In genomic region chr6:134078016-134078415, GRCm38 (mm10) we compare ENCODE assay signal across 30 mouse cellular contexts. TPM values are rescaled to one million over a fixed set of nuclear protein-coding genes. Genes with fewer than 3 reads are reported as not detected.
DNase-seq lines count a peak whose midpoint lies in the region; ATAC-seq lines count a peak whose summit lies in the region.
"Had no signal": no experiment of that assay in that cellular context is flagged by ENCODE, and none has a peak within 500 bp of the region (broad histone marks: within the 10 kb centered on the region; RNA-seq: fewer than 3 reads in every experiment).

No protein-coding gene starts in this region.

- H3K4me1 ChIP-seq in heart, embryonic 12.5 days (replicated peaks), result peaks cover 32% of the 10 kb centered on the region
- H3K4me1 ChIP-seq: forebrain, embryonic 10.5 days; forebrain, embryonic 15.5 days; intestine, embryonic 15.5 days; kidney, embryonic 15.5 days; limb, embryonic 13.5 days had no signal

- no peak for ATAC-seq in heart, embryonic 12.5 days (ENCODE audit: insufficient number of reproducible peaks, low FRiP score)
- ATAC-seq in megakaryocyte progenitor cell, adult 5-6 weeks (replicated peaks; ENCODE audit: poor library complexity), result 0 out of 2 replicates have a peak, but pooled peaks have one; percentile 9
- ATAC-seq: forebrain, embryonic 15.5 days; hindbrain, postnatal 0 days; intestine, embryonic 15.5 days; lung, postnatal 0 days; midbrain, embryonic 16.5 days had no signal

- H3K4me2 ChIP-seq in heart, embryonic 12.5 days, result no peak overlapping the region
- H3K4me2 ChIP-seq: embryonic facial prominence, embryonic 13.5 days; forebrain, embryonic 15.5 days; heart, embryonic 15.5 days; hindbrain, embryonic 12.5 days; intestine, embryonic 15.5 days; kidney, embryonic 15.5 days; limb, embryonic 13.5 days; liver, embryonic 13.5 days; midbrain, embryonic 11.5 days had no signal

- no peak overlapping the region for H3K9ac ChIP-seq in heart, embryonic 12.5 days
- H3K9ac ChIP-seq: embryonic facial prominence, embryonic 13.5 days; forebrain, embryonic 15.5 days; heart, embryonic 15.5 days; hindbrain, embryonic 12.5 days; intestine, embryonic 15.5 days; kidney, embryonic 15.5 days; limb, embryonic 13.5 days; liver, embryonic 13.5 days had no signal

- no peak overlapping the region for H3K4me3 ChIP-seq in heart, embryonic 12.5 days
- H3K4me3 ChIP-seq: embryonic facial prominence, embryonic 13.5 days; forebrain, embryonic 10.5 days; forebrain, embryonic 15.5 days; gastrocnemius, adult 2 months; heart, embryonic 15.5 days; hindbrain, embryonic 12.5 days; intestine, embryonic 15.5 days; kidney, embryonic 15.5 days; limb, embryonic 13.5 days; liver, embryonic 13.5 days had no signal

- DNase-seq in heart, adult 18-20 months, result peak; percentile 68 to 75
- DNase-seq in kidney, adult 9 months, result peak; percentile 26
- no peak for DNase-seq in kidney, postnatal 4 days
- DNase-seq in adipocyte (ENCODE audit: low spot score), result peak; percentile 34
- no peak for DNase-seq in urinary bladder, adult 2 months (ENCODE audit: low spot score)
- DNase-seq: adrenal gland, postnatal 14 days; cerebellum, adult 11-12 months; cerebellum, adult 9-11 months; embryo, embryonic 11 days; gastrocnemius, adult 2 months; gastrocnemius, postnatal 36 days; liver, embryonic 13.5 days; lung, adult 18-20 months; thymus, adult 2 months; thymus, postnatal 36 days had no signal

- H3K27ac ChIP-seq in heart, embryonic 12.5 days (ENCODE audit: poor library complexity, severe bottlenecking), result no peak overlapping the region
- H3K27ac ChIP-seq: embryonic facial prominence, embryonic 13.5 days; forebrain, embryonic 10.5 days; forebrain, embryonic 15.5 days; gastrocnemius, adult 2 months; heart, embryonic 15.5 days; hindbrain, embryonic 12.5 days; hindbrain, postnatal 0 days; intestine, embryonic 15.5 days; kidney, embryonic 15.5 days; limb, embryonic 13.5 days; liver, embryonic 13.5 days had no signal

- H3K36me3 ChIP-seq in heart, embryonic 12.5 days, result peaks cover 34% of the 10 kb centered on the region
- H3K36me3 ChIP-seq: heart, embryonic 15.5 days; hindbrain, embryonic 12.5 days; intestine, embryonic 15.5 days; liver, embryonic 13.5 days had no signal

- no peaks in the 10 kb centered on the region for H3K9me3 ChIP-seq in heart, embryonic 12.5 days (replicated peaks)
- H3K9me3 ChIP-seq: embryonic facial prominence, embryonic 13.5 days; forebrain, embryonic 10.5 days; forebrain, embryonic 15.5 days; G1E; heart, embryonic 15.5 days; hindbrain, embryonic 12.5 days; intestine, embryonic 15.5 days; kidney, embryonic 15.5 days; limb, embryonic 13.5 days; liver, embryonic 13.5 days had no signal

- 62% methylated on average over 6 of the region's 6 CpGs for WGBS in heart, embryonic 12.5 days

- no peaks in the 10 kb centered on the region for H3K27me3 ChIP-seq in heart, embryonic 12.5 days (replicated peaks)
- H3K27me3 ChIP-seq: embryonic facial prominence, embryonic 13.5 days; forebrain, embryonic 15.5 days; heart, embryonic 15.5 days; hindbrain, embryonic 12.5 days; intestine, embryonic 15.5 days; kidney, embryonic 15.5 days; limb, embryonic 13.5 days; liver, embryonic 13.5 days had no signal

RNA-seq across cellular contexts. Expression of gene Etv6, which starts 42.5 kb away (rescaled TPM):
- 10 to 100 TPM; 11.3 to 12.1 TPM for total RNA-seq in heart, adult 18-20 months (2021)
- polyA plus RNA-seq in heart, embryonic 12.5 days (2016; fragmentation: Nextera tagmentation; extraction: Ambion mirVana), result 19.9 and 20.9 TPM in 2 replicates
- total RNA-seq in megakaryocyte progenitor cell, adult 5-6 weeks (2015), result 124 TPM in 2 replicates
- total RNA-seq in megakaryocyte progenitor cell, adult 5-6 weeks (2017), result 67.1 and 76.4 TPM in 2 replicates
- 29.9 and 31.5 TPM in 2 replicates for polyA plus RNA-seq in urinary bladder, adult 2 months (2012; rRNA removed)

Comparison
In these comparisons a context has a peak if more than half of its experiments do, and no peak if none do; other contexts are left out.
1. DNase-seq: peak in heart, adult 18-20 months (2 of 2), kidney, adult 9 months (single experiment) and adipocyte (single experiment); none in kidney, postnatal 4 days (0 of 2) and urinary bladder, adult 2 months (single experiment).
2. RNA of gene Etv6, which starts 42.5 kb away (total RNA-seq): 67.1 to 124 TPM in megakaryocyte progenitor cell, adult 5-6 weeks; 11.3 to 12.1 TPM in heart, adult 18-20 months; every median in the first group is over 4 times any median in the second.